Mouse (Mus musculus) gonadal fat pad, adult 2 months (tissue): Measurements from ENCODE around the gene Adora2b. TPM values are rescaled to one million over a fixed set of nuclear protein-coding genes. Genes with fewer than 3 reads are reported as not detected.

Experiments used
- DNase-seq: peaks from one replicate; pipeline ENCODE4 v3.0.0-alpha.2; 2012; ENCODE audit warnings: low read depth
- polyA plus RNA-seq: library from polyadenylated mRNA; depleted of rRNA; stranded (reverse); fragments of >200 nt; gene quantifications from 2 replicates; pipeline ENCODE4 v1.2.3, GENCODE M21; 2012; rRNA removed

Adora2b gene
- 2.0 and 4.3 TPM in 2 replicates for polyA plus RNA-seq

- DNase-seq = no peak
These were observed at the start of gene Adora2b for GRCm38 (mm10) chr11:62248401-62249244. TSS of gene Adora2b (plus strand) at chr11:62248984.

DNA sequence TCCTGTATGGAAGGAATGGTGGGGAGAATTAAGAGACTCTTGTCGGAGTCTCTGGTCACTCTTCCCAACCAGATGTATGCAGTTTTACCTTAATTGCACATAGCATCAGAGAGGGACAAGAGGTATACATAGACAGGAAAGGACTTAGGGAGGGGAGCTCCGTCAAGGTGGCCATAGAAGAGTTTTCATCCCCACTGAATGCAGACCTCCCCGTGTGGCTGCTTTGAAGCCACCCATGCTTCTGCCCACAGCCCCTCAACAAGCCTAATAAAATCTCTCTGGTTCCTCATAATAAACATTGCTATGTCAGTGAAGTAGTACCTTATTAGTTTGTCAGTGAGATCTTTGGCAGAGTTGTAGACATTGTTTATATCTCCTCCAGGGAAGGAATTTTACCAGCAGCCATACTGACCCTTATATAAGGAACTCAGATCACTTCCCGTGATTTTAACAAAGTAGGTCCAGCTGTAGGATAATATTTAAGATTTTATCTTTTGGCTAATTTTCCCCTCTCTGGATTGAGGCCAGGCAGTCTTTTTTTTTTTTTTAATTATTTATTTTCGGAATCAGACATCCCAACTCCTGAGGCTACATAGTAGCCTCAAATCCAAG lies 47.8 kb upstream of the Adora2b start:
- DNase-seq = no peak

DNA sequence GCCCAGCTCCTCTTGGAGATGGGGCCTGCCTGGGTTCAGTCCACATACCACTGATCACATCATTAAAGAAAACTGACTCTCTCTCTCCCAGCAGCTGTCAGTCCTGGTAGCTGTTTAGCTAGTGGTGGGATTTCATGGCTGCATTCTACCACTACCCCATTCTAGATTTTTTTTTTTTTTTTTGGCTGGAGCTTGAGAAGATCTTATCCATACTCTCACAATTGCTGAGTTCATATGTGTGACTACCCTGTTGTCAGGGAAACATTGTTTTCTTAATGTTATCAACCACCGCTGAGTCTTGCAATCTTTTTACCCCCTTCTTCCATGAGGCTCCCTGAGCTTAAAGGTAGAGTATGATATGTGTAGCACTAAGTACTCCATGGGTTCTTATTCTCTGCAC lies 46.1 kb upstream of the Adora2b start:
- DNase-seq = no peak

GRCm38 (mm10) chr11:62209111-62209510 lies 39.7 kb upstream of the Adora2b start:
- DNase-seq = no peak

GRCm38 (mm10) chr11:62209891-62210290 lies 38.9 kb upstream of the Adora2b start:
- DNase-seq = no peak

DNA sequence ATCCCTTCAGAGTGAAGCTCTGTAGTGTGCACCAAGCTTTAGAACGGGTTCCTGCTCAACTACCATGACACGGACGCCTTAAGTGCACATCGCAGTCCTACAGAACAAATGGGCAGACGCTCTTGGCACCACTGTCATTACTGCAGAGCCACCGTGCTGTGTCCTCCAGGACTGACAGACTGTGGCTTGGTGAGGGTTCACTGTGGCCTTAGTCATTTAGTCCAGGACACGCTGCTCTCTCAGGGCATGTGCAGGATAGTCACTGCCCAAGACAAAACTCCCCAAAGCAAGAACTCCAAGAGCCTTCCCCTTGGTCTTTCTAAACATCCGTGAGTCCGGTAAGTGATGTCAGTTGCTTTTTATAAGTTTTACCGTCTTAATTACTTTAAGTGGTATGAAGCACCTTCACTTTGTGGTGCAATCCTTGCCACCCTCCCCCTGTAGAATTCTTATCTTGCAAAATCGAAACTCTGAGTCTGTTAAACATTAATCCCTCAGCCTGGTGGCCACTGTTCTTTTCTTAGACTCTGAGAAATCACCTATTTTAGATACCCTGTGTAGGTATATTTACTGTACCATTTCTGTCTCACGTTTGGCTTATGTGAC lies 35.3 kb upstream of the Adora2b start:
- DNase-seq = no peak

DNA sequence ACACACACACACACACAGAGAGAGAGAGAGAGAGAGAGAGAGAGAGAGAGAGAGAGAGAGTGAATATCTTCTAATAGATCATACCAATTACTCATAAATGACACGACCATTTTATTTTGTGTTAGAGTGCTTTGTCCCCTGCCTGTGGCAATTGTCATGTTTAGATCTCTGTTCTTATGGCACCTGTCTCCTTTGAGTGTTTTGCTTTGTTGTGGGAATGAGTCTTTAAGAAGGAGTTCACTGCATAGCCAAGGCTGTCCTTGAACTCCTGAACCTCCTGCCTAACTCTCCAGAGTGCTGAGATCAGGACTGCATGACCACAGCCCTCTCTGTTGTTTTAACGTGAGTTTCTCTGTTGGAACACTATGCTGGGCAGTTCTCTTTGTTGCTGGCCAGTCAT lies 33.7 kb upstream of the Adora2b start:
- DNase-seq = no peak

- DNase-seq = no peak
These were observed 31.0 kb upstream of the Adora2b start for GRCm38 (mm10) chr11:62217751-62218150.

DNA sequence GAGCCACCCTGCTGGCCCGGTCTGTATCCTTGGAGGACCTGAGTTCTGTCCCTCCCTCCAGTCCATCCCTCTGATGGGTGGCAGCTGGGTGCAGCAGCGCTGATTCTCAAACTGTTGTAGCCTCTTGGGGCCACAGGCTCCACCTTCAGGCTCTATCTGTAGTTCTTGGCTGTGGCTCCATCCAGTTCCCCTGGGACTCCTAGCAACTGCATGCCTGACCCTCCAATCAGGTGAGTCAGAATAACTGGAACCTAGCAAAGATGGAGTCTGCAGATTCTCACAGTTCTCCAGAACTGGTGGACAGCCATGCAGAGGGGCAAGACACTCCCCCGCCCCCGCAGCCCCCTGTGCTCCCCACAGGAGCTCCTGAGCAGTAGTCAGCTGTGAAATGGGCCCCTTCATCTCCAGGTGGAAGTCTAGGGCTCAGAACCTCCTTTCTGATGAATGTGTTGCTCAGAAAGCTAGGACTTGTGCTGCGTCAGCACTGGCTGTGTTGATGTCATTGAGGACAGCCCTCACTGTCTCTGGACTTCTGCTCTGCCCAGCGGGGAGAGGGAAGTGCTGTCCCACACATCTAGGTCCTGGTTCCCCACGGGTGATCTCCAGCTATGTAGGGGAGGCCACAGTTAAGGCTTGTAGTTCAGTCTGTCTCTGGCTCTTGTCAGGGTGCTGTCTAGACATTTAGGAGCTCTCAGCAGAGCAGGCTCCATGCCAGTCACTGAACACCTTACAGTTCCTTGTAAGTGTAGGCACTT lies 27.9 kb upstream of the Adora2b start:
- no peak for DNase-seq

GRCm38 (mm10) chr11:62223416-62223815 lies 25.4 kb upstream of the Adora2b start:
- no peak for DNase-seq

DNA sequence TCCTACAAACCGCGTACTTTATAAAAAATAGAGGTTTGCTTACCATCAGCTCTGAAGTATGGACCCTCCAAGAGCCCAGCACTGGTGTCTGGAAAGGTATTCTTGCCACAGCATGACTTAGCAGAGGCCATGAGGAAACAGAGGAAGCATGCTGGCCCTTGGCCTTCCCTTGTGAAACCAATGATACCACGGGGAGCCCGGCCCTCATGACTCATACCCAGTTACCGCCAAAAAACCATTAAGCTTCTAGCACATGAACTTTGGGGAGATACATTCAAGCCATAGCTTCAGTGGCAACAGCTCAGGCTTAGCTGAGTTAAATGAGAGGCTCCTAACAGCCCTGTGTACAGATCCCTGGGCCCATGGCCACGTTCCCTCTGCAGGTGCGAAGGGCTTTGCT lies 24.8 kb upstream of the Adora2b start:
- DNase-seq = no peak

GRCm38 (mm10) chr11:62224797-62225196 lies 24.0 kb upstream of the Adora2b start:
- no peak for DNase-seq

GRCm38 (mm10) chr11:62240631-62241261 lies 8.0 kb upstream of the Adora2b start:
- no peak for DNase-seq

GRCm38 (mm10) chr11:62243871-62244270 lies 4.9 kb upstream of the Adora2b start:
- no peak for DNase-seq

- no peak for DNase-seq
These were observed 4.3 kb upstream of the Adora2b start for GRCm38 (mm10) chr11:62244471-62244870.

DNA sequence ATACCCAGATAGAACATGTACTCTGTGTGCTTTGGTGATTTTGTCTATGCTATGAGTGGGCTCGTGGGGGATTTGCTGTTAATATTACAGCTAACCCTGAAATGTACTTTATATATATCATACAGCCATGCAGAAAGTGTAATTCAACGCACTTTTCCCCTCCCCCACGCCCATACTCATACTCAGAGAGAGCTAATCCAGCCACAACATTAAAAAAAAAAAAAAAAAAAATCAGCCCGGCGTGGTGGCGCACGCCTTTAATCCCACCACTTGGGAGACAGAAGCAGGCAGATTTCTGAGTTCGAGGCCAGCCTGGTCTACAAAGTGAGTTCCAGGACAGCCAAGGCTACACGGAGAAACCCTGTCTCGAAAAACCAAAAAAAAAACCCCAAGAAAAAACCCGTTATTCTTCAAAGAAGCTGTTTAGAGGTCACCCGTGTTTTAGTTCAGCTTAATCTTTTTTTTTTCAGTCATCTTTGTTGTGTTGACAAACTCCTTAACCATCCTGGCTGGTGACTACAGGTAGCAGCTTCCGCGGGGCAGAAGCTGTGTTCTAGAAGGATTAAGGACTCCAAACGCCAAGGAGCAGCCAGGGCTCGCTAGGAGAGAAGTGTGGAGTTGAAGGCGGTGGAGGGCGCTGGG lies 904 bp upstream of the Adora2b start:
- no peak for DNase-seq

- DNase-seq = no peak
These were observed 668 bp downstream of the Adora2b start for GRCm38 (mm10) chr11:62249266-62250037.

DNA sequence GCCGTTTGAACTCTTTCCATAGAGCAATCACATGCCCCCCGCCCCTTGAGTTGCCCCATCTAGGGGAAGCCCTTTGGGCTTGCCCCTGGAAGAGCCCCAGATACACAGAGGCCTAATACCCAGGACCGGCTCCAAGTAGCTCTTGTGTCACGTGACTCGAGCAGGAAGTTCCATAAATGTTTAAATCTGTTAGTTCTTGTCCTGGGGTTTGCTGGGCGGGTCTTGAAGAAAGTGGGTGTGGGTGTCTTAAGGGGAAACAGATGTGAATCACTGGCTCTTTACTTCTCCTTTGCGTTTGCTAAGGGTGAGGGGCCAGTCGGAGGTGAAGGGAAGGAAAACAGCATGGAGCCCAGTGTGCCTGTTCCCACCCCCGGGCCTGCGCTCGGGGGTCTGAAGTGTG lies 2.3 kb downstream of the Adora2b start:
- no peak for DNase-seq

- no peak for DNase-seq
These were observed 4.6 kb downstream of the Adora2b start for GRCm38 (mm10) chr11:62253380-62253779.

GRCm38 (mm10) chr11:62259214-62259613 lies 10.4 kb downstream of the Adora2b start:
- no peak for DNase-seq
